Mouse (Mus musculus) kidney, postnatal 4 days (tissue): Measurements from ENCODE around the gene Itpkb.

Experiments
- DNase-seq, 2 experiments: peaks; one replicate each; pipeline ENCODE4 v3.0.0; 2021; ENCODE audit warnings: mixed read lengths in 2 of 2

Itpkb gene

DNA sequence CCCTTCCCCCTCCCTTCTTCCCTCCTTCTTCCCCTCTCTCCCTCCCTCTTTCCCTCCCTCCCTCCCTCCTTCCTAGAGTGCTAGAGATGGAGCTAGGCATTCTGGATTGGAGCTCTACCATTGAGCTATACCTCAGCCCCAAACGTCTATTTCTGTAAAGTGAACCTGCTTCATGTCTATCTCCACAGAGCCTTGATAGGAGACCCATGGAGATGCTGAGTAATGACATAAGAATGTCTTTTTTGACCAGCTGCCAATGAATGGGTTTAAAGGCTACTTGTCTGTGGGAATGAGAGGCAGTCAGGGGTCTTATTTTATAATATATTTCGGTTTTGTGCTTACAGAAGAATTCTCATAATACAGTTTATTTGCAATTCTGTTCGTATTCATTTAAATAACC is 15.2 kb upstream of the Itpkb start:
- no peak for DNase-seq

DNA sequence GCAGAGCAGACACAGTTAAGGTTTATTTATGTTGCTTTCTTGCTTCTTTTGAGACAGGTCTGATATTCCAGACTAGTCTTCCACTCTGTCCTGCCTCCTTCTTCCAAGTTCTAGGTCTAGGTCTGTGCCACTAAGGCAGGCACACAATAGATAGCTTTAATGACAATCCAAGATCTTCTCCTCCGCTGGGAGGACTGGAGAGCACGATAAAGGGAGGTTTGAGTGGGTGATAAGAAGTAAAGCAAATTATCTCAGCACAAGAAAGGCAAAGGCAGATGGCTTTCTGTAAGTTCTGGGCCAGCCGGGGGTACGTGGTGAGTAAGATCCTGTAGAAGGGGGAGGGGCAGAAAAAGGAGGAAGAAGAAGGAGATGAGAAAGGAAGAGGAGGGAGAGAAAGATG is 12.8 kb upstream of the Itpkb start:
- no peak for DNase-seq

DNA sequence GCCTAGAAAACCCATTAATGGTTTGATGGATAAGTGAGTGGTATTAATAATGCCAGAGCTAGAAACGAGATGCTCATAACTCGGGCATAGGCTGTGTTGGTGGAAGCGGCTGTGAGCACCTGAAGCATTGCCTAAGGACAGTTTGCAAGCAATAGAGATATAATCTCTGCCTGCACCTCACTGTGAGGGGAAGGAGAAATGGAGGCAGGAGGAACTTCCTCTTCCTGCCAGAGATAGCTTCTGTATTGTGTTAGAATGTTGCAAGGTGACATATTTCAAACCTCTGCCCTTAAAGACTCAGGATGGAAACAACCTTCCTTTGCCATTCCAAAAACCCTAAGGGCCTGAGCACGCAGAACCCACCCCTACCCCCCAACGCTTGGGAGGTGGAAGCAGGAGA is 11.9 kb upstream of the Itpkb start:
- no peak for DNase-seq

DNA sequence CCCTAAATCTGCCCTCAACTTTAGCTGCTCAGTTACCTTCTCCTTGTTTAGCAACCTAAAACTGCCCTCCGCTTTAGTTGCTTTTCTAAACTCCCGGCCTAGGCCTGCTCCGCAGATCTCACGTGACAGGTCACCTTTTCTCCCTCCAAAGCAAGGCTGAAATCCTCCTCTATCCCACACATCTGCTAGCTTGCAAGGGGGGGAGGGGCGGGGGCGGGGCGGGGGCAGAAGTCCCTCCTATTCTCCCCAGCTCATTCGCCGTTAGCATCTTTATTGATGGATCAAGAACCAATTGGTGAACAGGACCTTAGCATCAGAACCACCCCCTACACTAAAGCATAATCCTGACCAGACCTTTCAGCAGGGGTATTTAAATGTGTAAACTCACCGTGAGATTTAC is 10.4 kb upstream of the Itpkb start:
- peak in 1 of 2 experiments; percentile 16 for DNase-seq

DNA sequence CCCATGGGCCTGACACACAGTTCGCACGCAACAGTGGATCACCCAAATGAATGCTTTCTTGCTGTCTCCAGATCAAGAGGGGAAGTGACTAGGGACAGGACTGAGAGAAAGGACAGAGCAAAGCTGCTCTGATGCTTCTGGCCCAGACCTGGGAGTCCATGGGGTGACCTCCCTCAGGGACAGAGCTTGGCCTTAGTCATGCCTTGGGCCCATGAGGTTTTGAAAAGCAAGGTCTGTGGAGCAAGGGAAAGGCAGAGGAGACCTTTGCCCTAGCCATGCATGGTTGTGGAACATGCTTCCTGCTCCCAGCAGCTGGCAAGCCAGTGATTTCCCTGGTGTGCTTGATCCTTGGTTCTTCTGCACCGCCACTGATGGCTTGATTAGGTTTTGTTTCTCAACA is 7.4 kb upstream of the Itpkb start:
- DNase-seq: no peak

DNA sequence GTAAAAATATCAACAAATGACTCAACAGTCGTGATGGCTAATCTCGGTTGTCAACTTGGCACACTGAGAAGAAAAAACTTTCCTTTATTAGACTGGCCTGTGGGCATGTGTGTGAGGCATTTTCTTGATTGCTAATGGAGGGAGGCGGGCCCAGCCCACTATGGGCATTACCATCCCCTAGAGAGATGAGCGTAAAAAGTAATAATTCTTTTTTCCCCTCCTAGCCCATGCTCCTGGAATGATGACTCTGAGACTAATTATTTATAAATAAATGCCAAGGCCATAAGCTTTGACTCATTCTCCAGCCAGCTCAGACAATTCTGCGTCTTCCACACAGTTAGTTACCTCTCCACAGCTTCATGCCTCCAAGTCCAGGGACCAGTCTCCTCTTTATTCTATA is 6.8 kb upstream of the Itpkb start:
- DNase-seq: no peak

DNA sequence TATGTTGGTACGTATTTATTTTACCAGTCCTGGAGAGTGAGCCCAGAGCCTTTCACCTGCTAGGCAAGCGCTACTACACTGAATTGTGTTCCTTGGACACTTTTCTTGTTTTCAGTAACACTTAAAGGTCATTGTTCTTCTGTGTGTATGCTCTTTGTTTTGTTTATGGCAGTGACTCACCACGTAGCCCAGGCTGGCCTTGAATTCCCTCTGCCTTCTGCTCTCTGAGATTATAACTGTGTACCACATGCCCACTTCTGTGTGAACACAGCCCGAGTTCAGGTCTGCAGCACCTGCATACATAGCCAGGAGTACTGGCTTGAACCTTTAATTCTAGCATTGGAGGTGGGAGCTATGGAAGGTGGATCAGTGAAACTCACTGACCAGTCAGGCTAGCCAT is 6.0 kb upstream of the Itpkb start:
- no peak for DNase-seq

DNA sequence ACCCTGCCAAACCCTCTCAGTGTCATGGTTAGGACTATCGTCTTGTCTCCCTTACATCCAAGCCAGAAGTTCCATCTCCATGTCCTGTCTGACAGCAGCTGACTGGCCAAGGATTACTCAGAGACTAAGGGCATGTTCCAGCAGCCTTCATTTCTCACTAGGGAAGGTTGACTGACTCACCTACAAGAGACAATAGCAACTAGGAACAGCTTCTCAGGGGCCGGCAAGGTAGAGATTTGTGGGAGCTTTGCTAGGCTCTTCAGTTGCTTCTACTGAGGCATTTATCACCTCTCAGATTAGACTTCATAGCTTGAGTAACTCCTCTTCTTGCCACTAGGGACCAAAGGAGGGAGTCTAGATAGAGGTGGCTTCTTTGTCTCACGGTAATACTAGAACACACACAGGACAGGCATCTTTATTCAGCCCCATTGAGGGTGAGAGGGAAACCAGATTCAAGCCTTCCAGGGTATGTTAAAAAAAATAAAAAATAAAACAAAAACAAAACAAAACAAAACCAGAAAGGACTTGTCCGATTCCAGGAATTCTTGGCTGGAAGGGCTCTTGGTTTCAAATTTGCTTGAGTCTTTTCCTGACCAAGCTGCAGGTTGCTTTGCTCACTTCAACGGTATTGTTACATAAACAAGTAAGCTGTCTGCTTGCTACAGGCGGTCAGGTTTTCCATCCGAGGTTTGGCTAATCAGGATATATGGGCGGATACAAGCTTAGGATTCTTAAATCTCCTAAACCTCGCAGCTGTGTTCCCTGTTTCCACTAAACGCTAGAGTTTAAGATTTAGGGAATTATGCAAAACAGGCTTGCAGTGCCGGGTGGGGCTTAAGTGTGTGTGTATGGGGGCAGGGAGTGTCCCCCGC is 1.3 kb upstream of the Itpkb start:
- peak in 1 of 2 experiments; percentile 40 for DNase-seq

DNA sequence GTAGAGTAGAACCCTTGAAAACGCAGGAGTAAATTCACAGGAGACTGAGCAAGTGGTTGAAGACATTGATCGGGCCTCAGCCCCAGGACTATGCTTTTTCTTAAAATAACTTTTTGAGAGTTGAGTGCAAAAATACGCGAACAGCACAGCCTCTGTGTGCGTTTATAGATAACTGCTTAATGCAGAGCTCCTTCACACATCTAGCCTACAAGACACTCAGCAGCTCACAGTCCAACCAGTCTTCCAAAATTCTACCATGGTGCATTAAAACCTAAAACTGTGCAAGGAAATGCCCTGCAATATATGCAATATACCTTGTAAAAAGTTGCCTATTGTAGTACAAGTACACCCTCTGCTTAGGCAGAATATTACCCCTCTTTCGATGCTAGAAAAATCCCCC is 579 bp upstream of the Itpkb start:
- DNase-seq: no peak

DNA sequence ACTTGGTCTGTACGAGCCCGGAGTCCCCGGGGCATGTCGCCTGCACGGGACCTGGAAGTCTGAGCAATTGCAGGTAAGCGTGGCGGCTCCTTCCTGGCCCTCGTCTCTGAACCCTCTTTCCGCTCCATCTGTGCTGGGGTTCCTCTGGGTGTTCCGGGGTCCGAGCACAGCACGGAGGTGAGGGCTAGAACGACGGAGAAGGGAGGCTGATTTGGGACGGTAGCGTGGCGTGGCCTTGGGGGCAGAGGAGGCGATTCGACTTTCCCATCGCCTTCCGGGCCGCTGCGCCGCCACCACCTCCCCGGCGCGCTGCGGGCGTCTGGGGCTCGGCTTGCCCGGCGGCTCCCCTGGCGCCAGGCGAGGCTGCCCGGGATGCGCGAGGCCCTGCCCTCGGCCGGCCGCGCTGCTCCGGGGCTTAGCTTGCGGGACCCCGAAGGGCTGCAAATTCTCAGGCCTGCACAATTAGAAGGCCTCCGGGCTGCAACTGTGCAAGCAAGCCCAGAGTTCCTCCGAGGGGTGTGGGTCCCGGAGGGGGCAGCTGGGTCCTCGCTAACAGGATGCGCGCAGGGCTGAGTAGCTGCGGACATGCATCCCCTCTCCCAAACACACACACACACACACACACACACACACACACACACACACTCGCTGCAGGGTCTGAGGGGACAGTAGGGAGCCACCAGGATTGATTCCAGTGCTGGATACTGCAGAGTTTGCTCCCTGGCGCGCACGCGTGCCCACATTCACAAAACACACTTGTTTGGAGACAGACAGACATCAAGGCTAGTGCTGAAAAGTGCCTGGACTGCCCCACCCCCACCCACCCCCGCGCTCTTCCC is 641 bp downstream of the Itpkb start:
- peak; percentile 66 to 72 for DNase-seq

DNA sequence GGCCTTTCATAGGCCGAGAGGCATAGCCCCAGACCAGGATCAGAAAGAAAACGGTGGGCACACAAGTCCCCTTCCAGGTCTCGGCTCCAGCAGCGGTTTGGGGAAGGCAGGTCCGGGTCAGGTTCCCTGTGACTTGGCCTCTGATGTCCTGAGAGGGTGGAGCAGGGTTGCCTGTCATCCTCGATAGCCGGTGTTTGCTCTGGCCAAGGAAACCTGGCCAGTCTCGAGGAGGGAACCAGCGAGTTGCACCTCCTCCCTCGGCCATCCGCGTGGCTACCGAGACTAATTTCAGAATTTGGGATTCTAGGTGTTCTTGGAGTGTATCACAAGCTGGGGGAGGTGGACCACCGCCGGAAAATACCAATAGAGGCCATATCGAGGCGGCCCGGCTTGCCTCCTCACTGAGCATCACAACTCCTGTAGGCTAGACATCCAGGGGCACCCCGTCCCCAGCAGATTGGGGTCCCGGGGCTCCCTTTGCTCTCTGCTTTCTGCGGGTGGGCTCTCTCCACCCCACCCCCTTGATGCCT is 1.3 kb downstream of the Itpkb start:
- peak; percentile 48 to 61 for DNase-seq

DNA sequence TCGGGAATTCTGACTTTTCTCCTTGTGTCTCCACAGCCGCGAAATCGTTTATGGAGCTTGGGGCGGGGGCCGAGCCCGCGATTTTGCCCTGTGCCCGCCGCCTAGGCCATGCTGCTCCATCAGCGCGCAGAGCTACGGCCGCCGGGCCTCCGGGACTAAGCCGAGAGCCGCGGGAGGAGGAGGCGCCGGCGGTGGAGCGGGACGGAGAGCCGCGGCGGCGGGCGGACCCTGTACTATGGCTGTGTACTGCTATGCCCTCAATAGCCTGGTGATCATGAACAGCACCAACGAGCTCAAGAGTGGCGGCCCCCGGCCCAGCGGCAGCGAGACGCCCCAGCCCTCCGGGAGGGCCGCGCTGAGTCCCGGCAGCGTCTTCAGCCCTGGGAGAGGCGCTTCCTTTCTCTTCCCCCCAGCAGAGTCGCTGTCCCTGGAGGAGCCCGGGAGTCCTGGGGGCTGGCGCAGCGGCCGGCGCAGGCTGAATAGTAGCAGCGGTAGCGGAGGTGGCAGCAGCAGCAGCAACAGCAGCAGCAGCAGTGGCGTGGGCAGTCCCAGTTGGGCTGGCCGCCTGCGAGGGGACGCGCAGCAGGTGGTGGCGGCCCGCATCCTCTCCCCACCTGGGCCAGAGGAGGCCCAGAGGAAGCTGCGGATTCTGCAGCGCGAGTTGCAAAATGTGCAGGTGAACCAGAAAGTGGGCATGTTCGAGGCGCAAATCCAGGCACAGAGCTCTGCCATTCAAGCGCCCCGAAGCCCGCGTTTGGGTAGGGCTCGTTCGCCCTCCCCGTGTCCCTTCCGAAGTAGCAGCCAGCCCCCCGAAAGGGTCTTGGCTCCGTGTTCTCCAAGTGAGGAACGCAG is 2.0 kb downstream of the Itpkb start:
- DNase-seq: peak; percentile 68 to 79

DNA sequence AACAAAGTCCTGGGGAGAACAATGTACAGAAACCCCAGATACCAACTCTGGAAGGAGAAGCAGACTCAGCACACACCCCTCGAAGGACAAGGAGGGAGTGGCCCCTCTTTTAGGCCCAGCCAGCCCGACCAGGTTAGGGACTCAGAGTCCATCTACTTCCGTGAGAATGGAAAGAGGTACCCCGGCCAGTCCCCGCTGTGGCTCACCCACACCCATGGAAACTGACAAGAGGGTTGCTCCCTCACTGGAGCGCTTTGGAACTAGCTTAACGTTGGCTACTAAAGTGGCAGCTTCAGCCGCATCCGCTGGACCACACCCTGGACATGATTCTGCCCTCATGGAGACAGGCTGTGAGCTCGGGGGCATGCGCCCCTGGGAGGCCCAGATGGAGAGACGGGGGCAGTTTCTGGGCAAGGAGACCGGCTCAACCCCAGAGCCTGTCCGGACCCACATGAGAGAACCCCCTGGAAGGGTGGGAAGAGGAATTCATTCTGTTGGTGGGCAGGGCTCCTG is 2.7 kb downstream of the Itpkb start:
- DNase-seq: no peak

DNA sequence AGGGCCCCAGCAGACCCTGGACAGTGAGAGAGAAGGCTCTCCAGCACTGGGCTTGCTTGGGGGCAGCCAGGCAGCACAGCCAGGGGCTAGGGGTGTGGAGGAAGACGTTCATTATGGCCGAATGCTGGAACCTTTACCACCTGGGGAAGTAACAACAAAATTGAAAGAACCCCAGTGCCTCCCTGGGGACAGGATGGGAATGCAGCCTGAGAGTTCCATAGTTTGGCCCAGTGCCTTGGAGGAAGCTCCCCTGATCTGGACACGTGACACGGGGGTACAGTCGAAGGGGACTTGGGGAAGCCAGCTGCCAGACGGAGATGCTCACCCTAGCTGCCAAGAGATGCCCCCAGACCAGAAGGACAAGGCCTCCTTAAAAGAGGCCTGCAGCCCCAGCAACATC is 3.3 kb downstream of the Itpkb start:
- no peak for DNase-seq

DNA sequence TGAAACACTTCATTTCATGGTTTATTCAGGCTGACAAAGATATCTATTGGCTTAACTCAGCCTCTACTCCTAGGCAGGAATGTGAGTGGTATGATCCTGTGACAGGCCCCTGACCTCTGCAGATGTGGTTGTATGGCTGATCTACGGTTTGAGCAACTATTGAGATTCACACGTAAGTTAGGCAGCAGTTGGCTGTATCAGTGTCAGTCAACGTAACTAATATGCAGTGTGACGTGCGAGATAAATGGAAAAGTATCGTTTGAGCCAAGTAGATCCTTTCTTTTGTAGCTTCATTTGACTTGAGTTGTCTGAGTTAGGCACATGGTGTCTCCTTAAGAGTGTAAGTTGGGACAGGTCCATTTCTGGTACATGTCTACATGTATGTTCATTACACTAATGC is 4.3 kb downstream of the Itpkb start:
- DNase-seq: no peak

DNA sequence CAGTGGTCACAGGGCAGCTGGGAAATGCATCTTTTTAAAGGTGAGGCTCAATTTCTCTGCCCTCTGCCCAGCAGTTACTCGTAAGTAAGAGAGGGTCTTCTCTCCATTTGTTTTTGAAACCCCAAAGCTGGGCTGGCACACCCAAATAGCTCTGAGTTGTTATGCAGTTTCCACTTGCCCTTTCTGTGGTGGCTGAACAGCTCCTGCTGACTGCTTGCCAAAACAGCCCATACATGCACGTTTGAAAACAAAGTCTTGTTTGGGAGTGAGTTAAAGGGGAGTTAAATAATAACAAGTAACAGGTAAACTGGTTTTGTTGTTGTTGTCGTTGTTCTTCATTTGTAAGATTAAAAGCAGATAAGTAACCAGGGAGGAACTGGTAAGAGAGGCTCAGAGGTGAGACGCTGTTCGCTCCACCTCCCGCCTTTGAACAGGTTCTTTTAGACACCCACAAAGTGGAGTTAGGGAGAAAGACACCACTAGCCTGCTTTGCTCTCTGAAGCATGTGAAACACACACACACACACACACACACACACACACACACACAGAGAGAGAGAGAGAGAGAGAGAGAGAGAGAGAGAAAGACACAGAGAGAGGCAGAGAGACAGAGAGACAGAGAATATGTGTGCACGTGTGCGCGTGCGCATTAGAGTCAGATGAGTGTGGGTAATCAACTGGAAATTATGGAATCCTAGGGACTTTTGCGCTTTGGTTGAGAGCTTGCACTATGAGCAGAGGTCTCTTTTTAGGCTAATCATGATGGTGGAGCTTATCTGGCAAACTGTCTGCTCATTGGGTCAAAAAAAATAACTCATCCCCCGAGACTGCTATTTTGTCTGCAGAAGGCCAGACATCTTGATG is 5.5 kb downstream of the Itpkb start:
- DNase-seq: no peak

DNA sequence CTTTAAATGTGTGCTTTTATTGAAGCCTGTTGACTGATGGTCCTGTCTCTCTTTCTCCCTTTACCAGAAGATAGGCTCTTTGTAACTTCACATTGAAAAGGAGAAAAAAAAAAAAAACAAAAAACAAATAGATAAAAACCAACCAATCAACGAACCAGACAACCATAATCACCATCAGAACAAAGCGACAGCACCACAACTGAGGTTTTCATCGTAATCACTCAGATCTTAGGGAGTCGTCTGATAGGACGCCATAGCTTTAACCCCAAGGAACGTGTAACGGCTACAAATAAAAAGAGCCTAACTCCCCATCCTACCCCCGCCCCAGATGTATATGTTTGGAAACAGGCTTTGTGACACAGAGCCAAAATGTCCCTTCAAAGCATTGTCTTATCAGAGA is 8.1 kb downstream of the Itpkb start:
- DNase-seq: no peak

DNA sequence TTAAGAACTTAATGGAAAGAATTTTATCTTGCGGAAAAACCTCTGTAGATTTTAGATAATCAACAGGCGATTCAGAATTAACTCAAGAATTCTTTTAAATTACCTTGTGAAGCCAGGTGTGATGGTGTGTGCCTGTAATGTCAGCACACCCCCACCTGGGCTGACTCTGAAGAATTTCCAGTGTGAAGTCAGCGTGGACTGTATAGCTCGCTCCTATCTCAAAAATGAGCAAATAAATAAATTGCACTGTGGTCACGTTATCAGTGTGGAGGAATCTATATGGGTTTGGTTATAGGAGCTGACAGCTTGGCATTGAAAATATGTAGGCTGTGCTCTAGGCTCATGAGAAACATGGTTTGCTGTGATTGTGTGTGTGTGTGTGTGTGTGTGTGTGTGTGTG is 8.9 kb downstream of the Itpkb start:
- no peak for DNase-seq

DNA sequence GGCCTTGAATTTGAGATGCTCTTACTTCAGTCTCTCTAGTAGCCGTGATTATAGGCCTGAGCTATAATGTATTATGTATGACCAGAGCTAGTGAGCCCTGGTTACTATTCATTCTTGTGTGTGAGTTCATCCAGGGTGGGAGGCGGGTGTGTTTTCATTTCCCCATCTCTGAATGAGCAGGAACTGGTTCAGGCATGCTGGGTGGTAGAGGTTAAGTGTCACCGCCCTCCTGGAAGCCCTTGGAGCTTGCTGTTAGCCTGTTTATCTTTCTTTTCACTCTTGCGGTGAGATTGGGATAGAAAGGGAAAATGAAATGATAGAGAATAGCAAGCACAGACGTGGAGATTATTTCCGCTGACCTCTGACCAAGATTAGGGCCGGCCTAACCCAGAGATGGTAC is 12.7 kb downstream of the Itpkb start:
- no peak for DNase-seq

DNA sequence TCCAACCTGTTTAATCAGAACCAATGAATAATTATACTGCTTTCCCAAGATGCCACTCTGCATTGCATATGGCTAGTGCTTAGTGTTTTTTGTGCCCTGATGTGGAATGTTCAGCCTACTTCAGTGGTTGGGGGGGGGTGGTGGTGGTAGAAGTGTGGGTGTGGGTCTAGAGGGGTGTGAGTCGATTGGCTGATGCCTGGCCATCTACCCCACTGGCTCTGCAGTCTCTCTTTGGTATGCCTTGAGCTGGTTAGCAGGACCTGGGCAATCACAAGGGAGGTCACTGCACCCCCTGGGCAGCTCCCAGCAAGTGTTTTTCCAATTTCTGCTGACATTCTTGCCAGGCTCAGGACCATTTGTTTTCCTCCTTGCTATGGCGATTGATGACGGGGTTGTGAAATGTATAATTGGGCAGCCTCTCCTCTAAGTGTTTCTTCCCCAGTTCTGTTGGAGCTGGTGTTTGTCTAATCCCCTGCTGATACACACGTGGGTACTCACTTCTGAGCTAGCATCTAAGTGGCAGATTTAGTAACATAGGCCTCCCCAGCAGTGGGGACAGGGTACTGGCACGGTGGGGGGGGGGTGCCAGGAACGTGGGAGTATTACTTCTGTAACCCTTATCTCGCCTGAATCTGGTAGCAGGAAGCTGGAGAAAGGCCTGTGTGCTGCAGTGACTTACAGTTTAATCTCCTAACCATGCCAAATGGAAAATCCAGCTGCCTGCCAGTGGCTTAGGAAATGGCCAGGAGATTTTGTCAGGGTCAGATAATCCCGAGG is 13.3 kb downstream of the Itpkb start:
- no peak for DNase-seq

DNA sequence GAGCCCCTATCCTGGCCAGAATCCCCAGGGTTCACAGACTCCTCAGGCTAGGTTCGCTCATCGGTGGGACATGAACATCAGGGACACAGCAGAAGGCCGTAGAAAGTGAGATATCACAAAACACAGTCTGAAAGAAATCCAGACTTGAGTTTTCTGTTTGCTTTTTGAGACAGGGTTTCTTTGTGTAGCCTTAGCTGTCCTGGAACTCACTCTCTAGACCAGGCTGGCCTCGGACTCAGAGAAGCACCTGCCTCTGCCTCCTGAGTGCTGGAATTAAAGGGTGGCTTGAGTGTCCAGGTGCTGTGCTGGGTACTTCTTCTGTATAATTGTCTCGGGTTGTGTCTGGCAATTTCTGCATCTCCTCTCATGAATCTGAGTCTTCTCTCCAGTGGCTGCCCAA is 14.8 kb downstream of the Itpkb start:
- no peak for DNase-seq
